Mouse (Mus musculus): ENCODE measurements at regions not wholly inside any gene's neighbourhood (a gene's known extent, or its start where the extent isn't known, plus 50 kb on each side); places are given as distances from the start of the nearest gene placed in this dataset.

- no peak for ATAC-seq
- Histone ChIP-seq H3K9me3 (ENCODE audit: control insufficient read depth) (no peaks in the 10 kb centered on the region), H3K4me2 (replicated peaks; ENCODE audit: low read depth) (no peak overlapping the region), H3K27me3 (replicated peaks; ENCODE audit: control insufficient read depth, insufficient read depth, low read length) (no peaks in the 10 kb centered on the region), H3K4me3 (ENCODE audit: low read depth, low read length) (no peak overlapping the region), H3K36me3 (ENCODE audit: control insufficient read depth, insufficient read depth) (no peaks in the 10 kb centered on the region), H3K4me1 (replicated peaks; ENCODE audit: control insufficient read depth, insufficient read depth, low read length) (no peaks in the 10 kb centered on the region), H3K27ac (ENCODE audit: low read depth, low read length) (no peak overlapping the region), H3K9ac (ENCODE audit: low read depth, low read length) (no peak overlapping the region)
- 58% methylated on average over 2 of the region's 2 CpGs for WGBS
- no peak for TF ChIP-seq CTCF (IDR thresholded peaks at IDR 0.05; ENCODE audit: low read depth)
Observed at GRCm38 (mm10) chr9:23535872-23536271, 313.0 kb downstream of the Bmper start.

GRCm38 (mm10) chr9:23538051-23538450, 315.2 kb downstream of the Bmper start:
- WGBS: 45% methylated on average over 5 of the region's 5 CpGs

GRCm38 (mm10) chr9:23551692-23552091, 328.8 kb downstream of the Bmper start:
- Histone ChIP-seq H3K27me3 (replicated peaks; ENCODE audit: control insufficient read depth, insufficient read depth, low read length) (no peaks in the 10 kb centered on the region), H3K4me3 (ENCODE audit: low read depth, low read length) (no peak overlapping the region), H3K4me2 (replicated peaks; ENCODE audit: low read depth) (no peak overlapping the region), H3K36me3 (ENCODE audit: control insufficient read depth, insufficient read depth) (no peaks in the 10 kb centered on the region), H3K4me1 (replicated peaks; ENCODE audit: control insufficient read depth, insufficient read depth, low read length) (no peaks in the 10 kb centered on the region), H3K9ac (ENCODE audit: low read depth, low read length) (no peak overlapping the region), H3K27ac (ENCODE audit: low read depth, low read length) (no peak overlapping the region), H3K9me3 (ENCODE audit: control insufficient read depth) (no peaks in the 10 kb centered on the region)
- ATAC-seq: no peak
- WGBS: 62% methylated on average over 2 of the region's 2 CpGs
- no peak for TF ChIP-seq CTCF (IDR thresholded peaks at IDR 0.05; ENCODE audit: low read depth)

More at GRCm38 (mm10) chr9:23538051-23538450, 315.2 kb downstream of the Bmper start:
- no peak overlapping the region for H3K9ac ChIP-seq (ENCODE audit: low read depth, low read length)
- H3K27me3 ChIP-seq (replicated peaks; ENCODE audit: control insufficient read depth, insufficient read depth, low read length): no peaks in the 10 kb centered on the region
- no peaks in the 10 kb centered on the region for H3K36me3 ChIP-seq (ENCODE audit: control insufficient read depth, insufficient read depth)
- H3K4me2 ChIP-seq (replicated peaks; ENCODE audit: low read depth): no peak overlapping the region
- no peak overlapping the region for H3K27ac ChIP-seq (ENCODE audit: low read depth, low read length)
- TF ChIP-seq CTCF (IDR thresholded peaks at IDR 0.05; ENCODE audit: low read depth): no peak
- H3K4me3 ChIP-seq (ENCODE audit: low read depth, low read length): no peak overlapping the region
- no peaks in the 10 kb centered on the region for H3K9me3 ChIP-seq (ENCODE audit: control insufficient read depth)
- H3K4me1 ChIP-seq (replicated peaks; ENCODE audit: control insufficient read depth, insufficient read depth, low read length): no peaks in the 10 kb centered on the region
- no peak for ATAC-seq

- no peak for ATAC-seq
- Histone ChIP-seq H3K9ac (ENCODE audit: low read depth, low read length) (no peak overlapping the region), H3K4me3 (ENCODE audit: low read depth, low read length) (no peak overlapping the region), H3K36me3 (ENCODE audit: control insufficient read depth, insufficient read depth) (no peaks in the 10 kb centered on the region), H3K27me3 (replicated peaks; ENCODE audit: control insufficient read depth, insufficient read depth, low read length) (no peaks in the 10 kb centered on the region), H3K4me2 (replicated peaks; ENCODE audit: low read depth) (no peak overlapping the region), H3K27ac (ENCODE audit: low read depth, low read length) (no peak overlapping the region), H3K4me1 (replicated peaks; ENCODE audit: control insufficient read depth, insufficient read depth, low read length) (no peaks in the 10 kb centered on the region), H3K9me3 (ENCODE audit: control insufficient read depth) (no peaks in the 10 kb centered on the region)
- WGBS: 70% methylated on average over 1 of the region's 1 CpGs
- TF ChIP-seq CTCF (IDR thresholded peaks at IDR 0.05; ENCODE audit: low read depth): no peak
Observed at GRCm38 (mm10) chr9:23553766-23554165, 330.9 kb downstream of the Bmper start.

- Histone ChIP-seq H3K9me3 (ENCODE audit: control insufficient read depth) (no peaks in the 10 kb centered on the region), H3K9ac (ENCODE audit: low read depth, low read length) (no peak overlapping the region), H3K4me2 (replicated peaks; ENCODE audit: low read depth) (no peak overlapping the region), H3K27me3 (replicated peaks; ENCODE audit: control insufficient read depth, insufficient read depth, low read length) (no peaks in the 10 kb centered on the region), H3K4me3 (ENCODE audit: low read depth, low read length) (no peak overlapping the region), H3K4me1 (replicated peaks; ENCODE audit: control insufficient read depth, insufficient read depth, low read length) (no peaks in the 10 kb centered on the region), H3K27ac (ENCODE audit: low read depth, low read length) (no peak overlapping the region), H3K36me3 (ENCODE audit: control insufficient read depth, insufficient read depth) (no peaks in the 10 kb centered on the region)
- no peak for ATAC-seq
- TF ChIP-seq CTCF (IDR thresholded peaks at IDR 0.05; ENCODE audit: low read depth): no peak
- WGBS: 50% methylated on average over 3 of the region's 3 CpGs
Observed at GRCm38 (mm10) chr9:23557601-23558000, 334.7 kb downstream of the Bmper start.

GRCm38 (mm10) chr9:23561924-23562323, 339.0 kb downstream of the Bmper start:
- 69% methylated on average over 3 of the region's 3 CpGs for WGBS
- H3K4me3 ChIP-seq (ENCODE audit: low read depth, low read length): no peak overlapping the region
- TF ChIP-seq CTCF (IDR thresholded peaks at IDR 0.05; ENCODE audit: low read depth): no peak
- no peak overlapping the region for H3K4me2 ChIP-seq (replicated peaks; ENCODE audit: low read depth)
- H3K27ac ChIP-seq (ENCODE audit: low read depth, low read length): no peak overlapping the region
- no peaks in the 10 kb centered on the region for H3K36me3 ChIP-seq (ENCODE audit: control insufficient read depth, insufficient read depth)
- H3K9ac ChIP-seq (ENCODE audit: low read depth, low read length): no peak overlapping the region
- no peak for ATAC-seq
- H3K9me3 ChIP-seq (ENCODE audit: control insufficient read depth): no peaks in the 10 kb centered on the region
- no peaks in the 10 kb centered on the region for H3K27me3 ChIP-seq (replicated peaks; ENCODE audit: control insufficient read depth, insufficient read depth, low read length)
- H3K4me1 ChIP-seq (replicated peaks; ENCODE audit: control insufficient read depth, insufficient read depth, low read length): no peaks in the 10 kb centered on the region

GRCm38 (mm10) chr9:23567081-23567480, 344.2 kb downstream of the Bmper start:
- Histone ChIP-seq H3K4me2 (replicated peaks; ENCODE audit: low read depth) (no peak overlapping the region), H3K9ac (ENCODE audit: low read depth, low read length) (no peak overlapping the region), H3K4me1 (replicated peaks; ENCODE audit: control insufficient read depth, insufficient read depth, low read length) (no peaks in the 10 kb centered on the region), H3K9me3 (ENCODE audit: control insufficient read depth) (no peaks in the 10 kb centered on the region), H3K27ac (ENCODE audit: low read depth, low read length) (no peak overlapping the region), H3K27me3 (replicated peaks; ENCODE audit: control insufficient read depth, insufficient read depth, low read length) (no peaks in the 10 kb centered on the region), H3K36me3 (ENCODE audit: control insufficient read depth, insufficient read depth) (no peaks in the 10 kb centered on the region), H3K4me3 (ENCODE audit: low read depth, low read length) (no peak overlapping the region)
- no peak for TF ChIP-seq CTCF (IDR thresholded peaks at IDR 0.05; ENCODE audit: low read depth)
- no peak for ATAC-seq

Data from intestine, postnatal 0 days (tissue).